Mouse (Mus musculus) ES-E14 (cell line): ENCODE measurements at regions not wholly inside any gene's neighbourhood (a gene's known extent, or its start where the extent isn't known, plus 50 kb on each side); places are given as distances from the start of the nearest gene placed in this dataset.

Experiments
- CHD2 ChIP-seq: IDR thresholded peaks from 2 replicates; pipeline ENCODE4 v1.6.1; 2014; ENCODE audit warnings: mild to moderate bottlenecking, low read depth, low read length, inconsistent platforms
- HCFC1 ChIP-seq: IDR thresholded peaks from 2 replicates; pipeline ENCODE4 v1.6.1; 2012; ENCODE audit warnings: low read length, inconsistent platforms, borderline replicate concordance; ENCODE audit not compliant: insufficient read depth
- MAFK ChIP-seq: IDR thresholded peaks from 2 replicates; pipeline ENCODE4 v1.6.1; 2014; ENCODE audit warnings: mild to moderate bottlenecking, low read depth, low read length, inconsistent platforms; ENCODE audit not compliant: insufficient read depth
- ZNF384 ChIP-seq: IDR thresholded peaks from 2 replicates; pipeline ENCODE4 v1.6.1; 2012; ENCODE audit warnings: low read depth, low read length, inconsistent platforms

GRCm38 (mm10) chr2:79134281-79134680 is 120.9 kb upstream of the Itga4 start:
- TF ChIP-seq HCFC1 (no peak), MAFK (no peak), ZNF384 (no peak), CHD2 (no peak)
